Mouse (Mus musculus) MEL (cell line): Measurements from ENCODE around the gene Zdhhc8. TPM values are rescaled to one million over a fixed set of nuclear protein-coding genes. Genes with fewer than 3 reads are reported as not detected.

Experiments
- DNase-seq: peaks from one replicate; pipeline ENCODE4 v3.0.0; 2011; ENCODE audit warnings: low read depth, low spot score
- H3K27ac ChIP-seq: 2 replicates; pipeline ENCODE4 v1.5.1; 2012; ENCODE audit warnings: low read depth, mild to moderate bottlenecking, control low read depth, low read length, moderate library complexity; ENCODE audit not compliant: control insufficient read depth
- H3K27me3 ChIP-seq, 2 experiments: fragments of 150-350 bp in 1 of 2; sonication (generic) in 1 of 2; 2 replicates each; pipeline ENCODE4 v1.6.1; 2012; ENCODE audit warnings: low read length in 2 of 2, mild to moderate bottlenecking in 2 of 2, improper control_type of control experiment in 1 of 2, moderate library complexity in 1 of 2; ENCODE audit not compliant: insufficient read depth in 2 of 2, control insufficient read depth in 1 of 2
- H3K36me3 ChIP-seq, 2 experiments: 2 replicates each; pipeline ENCODE4 v1.6.1; 2012 to 2014; ENCODE audit warnings: low read length in 2 of 2, improper control_type of control experiment in 1 of 2, inconsistent platforms in 1 of 2, mild to moderate bottlenecking in 1 of 2; ENCODE audit not compliant: insufficient read depth in 2 of 2, control insufficient read depth in 1 of 2
- H3K4me1 ChIP-seq, 2 experiments: fragments of 150-350 bp in 1 of 2; sonication (generic) in 1 of 2; 2 replicates each; pipeline ENCODE4 v1.6.1; 2012; ENCODE audit warnings: low read length in 2 of 2, improper control_type of control experiment in 1 of 2, mild to moderate bottlenecking in 1 of 2; ENCODE audit not compliant: insufficient read depth in 2 of 2, control insufficient read depth in 1 of 2
- H3K4me3 ChIP-seq, 2 experiments: fragments of 150-350 bp in 1 of 2; sonication (generic) in 1 of 2; 2 replicates each; pipeline ENCODE4 v1.5.1; 2012; ENCODE audit warnings: low read depth in 2 of 2, low read length in 2 of 2, mild to moderate bottlenecking in 2 of 2, moderate library complexity in 2 of 2, control low read depth in 1 of 2, improper control_type of control experiment in 1 of 2; ENCODE audit not compliant: control insufficient read depth in 1 of 2, insufficient read depth in 1 of 2
- H3K79me2 ChIP-seq: 2 replicates; pipeline ENCODE4 v1.6.1; 2012; ENCODE audit warnings: mild to moderate bottlenecking, low read length, moderate library complexity; ENCODE audit not compliant: control insufficient read depth, poor library complexity, insufficient read depth
- H3K9ac ChIP-seq: 2 replicates; pipeline ENCODE4 v1.6.1; 2012; ENCODE audit warnings: low read depth, mild to moderate bottlenecking, control low read depth, low read length, moderate library complexity; ENCODE audit not compliant: control insufficient read depth, poor library complexity, severe bottlenecking
- H3K9me3 ChIP-seq: fragments of 150-350 bp; sonication (generic); replicated peaks from 2 replicates; pipeline ENCODE4 v1.6.1; 2012; ENCODE audit warnings: mild to moderate bottlenecking, low read length, improper control_type of control experiment, moderate library complexity; ENCODE audit not compliant: insufficient read depth
- BHLHE40 ChIP-seq: IDR thresholded peaks from 2 replicates; pipeline ENCODE4 v1.6.1; 2012; ENCODE audit warnings: low read depth, mild to moderate bottlenecking, inconsistent platforms, low read length, improper control_type of control experiment, borderline replicate concordance
- CHD1 ChIP-seq: IDR thresholded peaks from 2 replicates; pipeline ENCODE4 v1.6.1; 2012; ENCODE audit warnings: low read depth, mild to moderate bottlenecking, inconsistent platforms, low read length, improper control_type of control experiment
- E2F4 ChIP-seq: IDR thresholded peaks from 2 replicates; pipeline ENCODE4 v1.6.1; 2011; ENCODE audit warnings: low read depth, low read length, improper control_type of control experiment, borderline replicate concordance
- ELF1 ChIP-seq: IDR thresholded peaks from 2 replicates; pipeline ENCODE4 v1.6.1; 2014; ENCODE audit warnings: low read depth, mild to moderate bottlenecking, inconsistent platforms, low read length, improper control_type of control experiment, moderate library complexity
- ETS1 ChIP-seq: IDR thresholded peaks from 2 replicates; pipeline ENCODE4 v1.6.1; 2012; ENCODE audit warnings: low read depth, mild to moderate bottlenecking, inconsistent platforms, low read length, improper control_type of control experiment, moderate library complexity
- GABPA ChIP-seq: IDR thresholded peaks from 2 replicates; pipeline ENCODE4 v1.6.1; 2012; ENCODE audit warnings: low read depth, mild to moderate bottlenecking, inconsistent platforms, low read length, improper control_type of control experiment, moderate library complexity
- HCFC1 ChIP-seq: IDR thresholded peaks from 2 replicates; pipeline ENCODE4 v1.6.1; 2012; ENCODE audit warnings: low read depth, mild to moderate bottlenecking, inconsistent platforms, low read length, improper control_type of control experiment, moderate library complexity
- KAT2A ChIP-seq: conservative IDR thresholded peaks from 2 replicates; pipeline ENCODE4 v1.6.1; 2012; ENCODE audit warnings: low read depth, low read length, improper control_type of control experiment, inconsistent platforms
- MAZ ChIP-seq: IDR thresholded peaks from 2 replicates; pipeline ENCODE4 v1.6.1; 2012; ENCODE audit warnings: low read depth, mild to moderate bottlenecking, inconsistent platforms, low read length, improper control_type of control experiment
- MEF2A ChIP-seq: IDR thresholded peaks from 2 replicates; pipeline ENCODE4 v1.6.1; 2014; ENCODE audit warnings: low read depth, mild to moderate bottlenecking, inconsistent platforms, low read length, improper control_type of control experiment; ENCODE audit not compliant: poor library complexity, insufficient replicate concordance, severe bottlenecking; ENCODE audit errors: extremely low read depth
- MYB ChIP-seq: IDR thresholded peaks from 2 replicates; pipeline ENCODE4 v1.6.1; 2011; ENCODE audit warnings: mild to moderate bottlenecking, low read depth, low read length, improper control_type of control experiment
- MYC ChIP-seq: IDR thresholded peaks from 2 replicates; pipeline ENCODE4 v1.6.1; 2011; ENCODE audit warnings: low read depth, mild to moderate bottlenecking, low read length, improper control_type of control experiment, moderate library complexity
- POLR2AphosphoS2 ChIP-seq: IDR thresholded peaks from 2 replicates; pipeline ENCODE4 v1.6.1; 2011; ENCODE audit warnings: low read length, improper control_type of control experiment
- POLR2AphosphoS5 ChIP-seq: IDR thresholded peaks from 2 replicates; pipeline ENCODE4 v1.6.1; 2012; ENCODE audit warnings: low read depth, borderline replicate concordance, mild to moderate bottlenecking, inconsistent platforms, low read length, moderate library complexity, mixed read lengths
- RAD21 ChIP-seq: IDR thresholded peaks from 2 replicates; pipeline ENCODE4 v1.6.1; 2011; ENCODE audit warnings: mild to moderate bottlenecking, low read depth, low read length, improper control_type of control experiment
- TAL1 ChIP-seq: IDR thresholded peaks from 2 replicates; pipeline ENCODE4 v1.6.1; 2012; ENCODE audit warnings: mild to moderate bottlenecking, inconsistent platforms, low read length, moderate library complexity, mixed read lengths
- ZKSCAN1 ChIP-seq: IDR thresholded peaks from 2 replicates; pipeline ENCODE4 v1.6.1; 2012; ENCODE audit warnings: low read depth, mild to moderate bottlenecking, inconsistent platforms, low read length, improper control_type of control experiment, moderate library complexity
- ZMIZ1 ChIP-seq: IDR thresholded peaks from 2 replicates; pipeline ENCODE4 v1.6.1; 2012; ENCODE audit warnings: low read depth, mild to moderate bottlenecking, inconsistent platforms, low read length, improper control_type of control experiment, moderate library complexity
- polyA plus RNA-seq, 2 experiments: library from polyadenylated mRNA; stranded (reverse) in 1 of 2; unstranded in 1 of 2; fragments of >175 nt in 1 of 2; fragments of >200 nt in 1 of 2; gene quantifications; 2 replicates each; pipeline versions ENCODE4 v1.2.1 to v1.2.4; 2012; ENCODE audit warnings: low replicate concordance in 2 of 2, low read depth in 1 of 2; ENCODE audit not compliant: insufficient read length in 2 of 2, insufficient read depth in 1 of 2, missing spikeins in 1 of 2
- total RNA-seq: library from RNA; depleted of rRNA; stranded (reverse); fragments of 300-350 nt; gene quantifications from 2 replicates; pipeline ENCODE4 v1.2.3, GENCODE M21; 2012

The Zdhhc8 gene
- total and polyA plus RNA-seq, 3 experiments: 9.6 to 33.2 TPM; not detected in 1

DNA sequence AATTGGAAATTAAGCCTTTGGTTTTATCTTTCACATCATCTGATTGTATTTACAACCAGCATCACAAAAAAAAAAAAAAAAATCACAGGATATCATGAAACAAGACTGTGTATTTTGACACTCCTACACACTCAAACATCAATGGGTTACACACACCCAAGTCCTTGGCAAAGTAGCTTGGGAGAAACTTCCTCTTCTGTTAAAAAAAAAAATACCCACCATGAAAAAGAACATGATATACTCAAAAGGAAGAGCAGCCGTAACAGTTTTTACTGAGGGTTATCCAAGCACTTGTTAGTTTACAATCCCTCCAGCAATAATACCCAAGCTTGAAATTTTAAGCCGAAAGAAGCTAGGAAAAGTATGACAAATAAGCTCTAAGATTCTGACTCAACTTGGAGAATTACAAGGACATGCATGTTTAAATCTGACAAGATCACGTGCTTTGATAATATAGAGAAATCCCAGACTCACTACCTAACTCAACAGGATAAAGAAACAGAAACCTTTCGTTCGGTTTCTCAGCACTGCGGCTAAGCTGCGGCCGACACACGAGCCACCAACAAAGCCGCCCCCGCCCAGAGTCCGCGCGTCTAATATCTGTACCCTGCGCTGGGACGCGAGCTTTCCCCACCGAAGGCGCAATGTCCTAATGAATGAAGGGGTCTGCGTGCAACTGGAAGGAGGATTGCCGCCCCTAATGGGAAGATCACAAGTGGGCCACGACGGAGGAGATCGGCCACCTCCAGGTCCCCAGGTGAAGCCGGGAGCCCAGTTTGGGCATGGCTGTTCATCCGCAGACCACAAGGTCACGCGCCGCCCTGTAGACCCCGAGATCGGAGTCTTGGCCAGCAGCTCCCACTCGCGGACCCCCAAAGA is 12.8 kb upstream of the Zdhhc8 start (continued):
- no peak for TF ChIP-seq ETS1
- 0 out of 2 replicates have a peak, but pooled peaks have one; percentile 36 for TF ChIP-seq HCFC1
- TF ChIP-seq ZKSCAN1: no peak
- peak; percentile 34; the same call in 1 of the 2 replicates for TF ChIP-seq E2F4
- no peak for TF ChIP-seq RAD21
- TF ChIP-seq MYC: peak; percentile 78
- no peak for TF ChIP-seq KAT2A
- TF ChIP-seq POLR2AphosphoS5: no peak
- no peak for TF ChIP-seq ELF1
- TF ChIP-seq CHD1: peak; percentile 92; the same call in 1 of the 2 replicates
- TF ChIP-seq MEF2A: no peak
- TF ChIP-seq ZMIZ1: no peak; the same call in 1 of the 2 replicates
- TF ChIP-seq MYB: no peak
- TF ChIP-seq BHLHE40: peak; percentile 68; the same call in 1 of the 2 replicates
- TF ChIP-seq MAZ: no peak
- no peak for TF ChIP-seq TAL1

DNA sequence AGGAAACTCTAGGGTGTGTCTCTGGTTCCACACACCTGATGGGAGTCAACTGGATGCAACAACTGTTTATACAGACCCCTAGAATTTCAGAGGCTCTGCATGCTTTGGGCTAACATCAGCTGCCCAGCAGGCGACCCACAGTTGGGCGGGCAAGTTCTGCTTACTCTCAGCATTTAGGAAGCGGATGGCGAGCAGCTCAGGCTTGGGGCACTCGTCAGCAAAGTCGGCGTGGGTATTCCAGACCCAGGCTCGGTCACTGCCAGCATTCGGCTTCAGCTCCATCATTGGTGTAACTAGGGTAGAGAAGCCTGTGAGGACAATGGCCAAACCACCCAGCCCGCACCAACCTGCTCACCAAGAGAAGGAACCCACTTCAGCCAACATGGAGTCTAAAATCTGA is 6.6 kb upstream of the Zdhhc8 start:
- TF ChIP-seq GABPA: no peak
- no peak for TF ChIP-seq MYC
- TF ChIP-seq POLR2AphosphoS2: 0 out of 2 replicates have a peak, but pooled peaks have one; percentile 36
- peaks cover 25 to 48% of the 10 kb centered on the region in 2 experiments for H3K36me3 ChIP-seq

More for the DNA sequence above, 6.6 kb upstream of the Zdhhc8 start:
- peaks cover 23% of the 10 kb centered on the region for H3K79me2 ChIP-seq
- peaks cover 0 to 3% of the 10 kb centered on the region in 2 experiments; a peak in 2 of 4 replicates for H3K4me1 ChIP-seq
- no peak overlapping the region for H3K4me3 ChIP-seq
- H3K9ac ChIP-seq: no peak overlapping the region
- no peak for DNase-seq
- H3K27me3 ChIP-seq: no peaks in the 10 kb centered on the region
- no peak overlapping the region for H3K27ac ChIP-seq
- H3K9me3 ChIP-seq: no peaks in the 10 kb centered on the region
